Mouse (Mus musculus): Measurements from ENCODE around the gene Zfp697. TPM values are rescaled to one million over a fixed set of nuclear protein-coding genes. Genes with fewer than 3 reads are reported as not detected.
"Not testable (repeated sequence)": the region's sequence is repeated elsewhere in the genome, so short reads cannot be mapped to it uniquely, and the experiment has no call there.

Zfp697 gene
- polyA plus RNA-seq, 1 experiment from 2014 or later = 10.0 TPM

GRCm38 (mm10) chr3:98381677-98382245, 500 bp upstream of the Zfp697 start:
- H3K9me3 ChIP-seq = no peaks in the 10 kb centered on the region
- DNase-seq (ENCODE audit: low spot score) = no peak
- H3K27ac ChIP-seq = peak overlapping the region; percentile 91
- H3K4me3 ChIP-seq = peak overlapping the region; percentile 85
- no peaks in the 10 kb centered on the region for H3K27me3 ChIP-seq (ENCODE audit: insufficient read depth, poor library complexity, severe bottlenecking)
- no peaks in the 10 kb centered on the region for H3K36me3 ChIP-seq
- 7% methylated on average over 17 of the region's 17 CpGs for WGBS
- peaks cover 31% of the 10 kb centered on the region for H3K4me1 ChIP-seq

GRCm38 (mm10) chr3:98383024-98383790, 946 bp downstream of the Zfp697 start:
- no peak for DNase-seq (ENCODE audit: low spot score)
- Histone ChIP-seq H3K36me3 (no peaks in the 10 kb centered on the region), H3K4me3 (peak overlapping the region; percentile 85), H3K4me1 (peaks cover 43% of the 10 kb centered on the region), H3K27ac (peak overlapping the region; percentile 91), H3K27me3 (ENCODE audit: insufficient read depth, poor library complexity, severe bottlenecking) (no peaks in the 10 kb centered on the region), H3K9me3 (no peaks in the 10 kb centered on the region)
- WGBS = 10% methylated on average over 21 of the region's 21 CpGs

GRCm38 (mm10) chr3:98387086-98387485, 4.8 kb downstream of the Zfp697 start:
- Histone ChIP-seq H3K4me3 (no peak overlapping the region), H3K36me3 (no peaks in the 10 kb centered on the region), H3K27me3 (ENCODE audit: insufficient read depth, poor library complexity, severe bottlenecking) (no peaks in the 10 kb centered on the region), H3K9me3 (no peaks in the 10 kb centered on the region), H3K4me1 (peaks cover 50% of the 10 kb centered on the region), H3K27ac (no peak overlapping the region)
- no peak for DNase-seq (ENCODE audit: low spot score)
- 75% methylated on average over 4 of the region's 4 CpGs for whole genome bisulfite sequencing

GRCm38 (mm10) chr3:98387756-98388155, 5.5 kb downstream of the Zfp697 start:
- WGBS = 79% methylated on average over 7 of the region's 7 CpGs

GRCm38 (mm10) chr3:98389305-98389704, 7.0 kb downstream of the Zfp697 start:
- Histone ChIP-seq H3K9me3 (no peaks in the 10 kb centered on the region), H3K27ac (no peak overlapping the region), H3K4me1 (peaks cover 34% of the 10 kb centered on the region), H3K27me3 (ENCODE audit: insufficient read depth, poor library complexity, severe bottlenecking) (no peaks in the 10 kb centered on the region), H3K4me3 (no peak overlapping the region), H3K36me3 (no peaks in the 10 kb centered on the region)
- DNase-seq (ENCODE audit: low spot score) = peak; percentile 27
- WGBS = 51% methylated on average over 3 of the region's 3 CpGs

More at GRCm38 (mm10) chr3:98387756-98388155, 5.5 kb downstream of the Zfp697 start:
- no peaks in the 10 kb centered on the region for H3K36me3 ChIP-seq
- H3K27me3 ChIP-seq (ENCODE audit: insufficient read depth, poor library complexity, severe bottlenecking) = no peaks in the 10 kb centered on the region
- peak; percentile 46 for DNase-seq (ENCODE audit: low spot score)
- H3K4me3 ChIP-seq = no peak overlapping the region
- no peaks in the 10 kb centered on the region for H3K9me3 ChIP-seq
- peaks cover 50% of the 10 kb centered on the region for H3K4me1 ChIP-seq
- no peak overlapping the region; the same call in 1 of the 2 replicates for H3K27ac ChIP-seq

GRCm38 (mm10) chr3:98404268-98404895, 22.1 kb downstream of the Zfp697 start:
- not testable (repeated sequence) for H3K4me3 ChIP-seq; H3K27ac ChIP-seq; H3K27me3 ChIP-seq (ENCODE audit: insufficient read depth, poor library complexity, severe bottlenecking); H3K9me3 ChIP-seq; H3K36me3 ChIP-seq
- 70% methylated on average over 9 of the region's 9 CpGs for WGBS
- peak; percentile 70 for DNase-seq (ENCODE audit: low spot score)
- H3K4me1 ChIP-seq = peaks cover 25% of the 10 kb centered on the region

GRCm38 (mm10) chr3:98405877-98406276, 23.6 kb downstream of the Zfp697 start:
- not testable (repeated sequence) for DNase-seq (ENCODE audit: low spot score); H3K36me3 ChIP-seq; H3K27ac ChIP-seq; H3K9me3 ChIP-seq; H3K4me3 ChIP-seq; H3K27me3 ChIP-seq (ENCODE audit: insufficient read depth, poor library complexity, severe bottlenecking)
- peaks cover 25% of the 10 kb centered on the region for H3K4me1 ChIP-seq
- WGBS = 89% methylated on average over 6 of the region's 6 CpGs

GRCm38 (mm10) chr3:98406569-98407144, 24.4 kb downstream of the Zfp697 start:
- H3K4me3 ChIP-seq; H3K27me3 ChIP-seq (ENCODE audit: insufficient read depth, poor library complexity, severe bottlenecking); H3K36me3 ChIP-seq; H3K9me3 ChIP-seq: not testable (repeated sequence)
- peak; percentile 70 for DNase-seq (ENCODE audit: low spot score)
- WGBS = 42% methylated on average over 12 of the region's 12 CpGs
- H3K4me1 ChIP-seq = peaks cover 25% of the 10 kb centered on the region
- peak overlapping the region; percentile 62; the same call in 1 of the 2 replicates for H3K27ac ChIP-seq

- H3K9me3 ChIP-seq; H3K36me3 ChIP-seq; H3K27me3 ChIP-seq (ENCODE audit: insufficient read depth, poor library complexity, severe bottlenecking); H3K4me3 ChIP-seq: not testable (repeated sequence)
- WGBS = 46% methylated on average over 5 of the region's 5 CpGs
- Histone ChIP-seq H3K27ac (peak overlapping the region; percentile 76; the same call in 1 of the 2 replicates), H3K4me1 (peaks cover 25% of the 10 kb centered on the region)
- peak; percentile 24 for DNase-seq (ENCODE audit: low spot score)
Observed at GRCm38 (mm10) chr3:98407261-98407780, 25.1 kb downstream of the Zfp697 start.

- H3K36me3 ChIP-seq; H3K9me3 ChIP-seq; H3K27ac ChIP-seq; DNase-seq (ENCODE audit: low spot score); H3K27me3 ChIP-seq (ENCODE audit: insufficient read depth, poor library complexity, severe bottlenecking); H3K4me3 ChIP-seq: not testable (repeated sequence)
- WGBS = 70% methylated on average over 16 of the region's 27 CpGs
- H3K4me1 ChIP-seq = peaks cover 55% of the 10 kb centered on the region
Observed at GRCm38 (mm10) chr3:98410619-98411580, 28.6 kb downstream of the Zfp697 start.

- peaks cover 62% of the 10 kb centered on the region for H3K4me1 ChIP-seq
- no peak overlapping the region for H3K4me3 ChIP-seq
- H3K27ac ChIP-seq = peak overlapping the region; percentile 85; the same call in 1 of the 2 replicates
- H3K27me3 ChIP-seq (ENCODE audit: insufficient read depth, poor library complexity, severe bottlenecking) = no peaks in the 10 kb centered on the region
- H3K36me3 ChIP-seq = no peaks in the 10 kb centered on the region
- no peaks in the 10 kb centered on the region for H3K9me3 ChIP-seq
- no peak for DNase-seq (ENCODE audit: low spot score)
- WGBS = 84% methylated on average over 2 of the region's 2 CpGs
Observed at GRCm38 (mm10) chr3:98413733-98414132, 31.5 kb downstream of the Zfp697 start.

- H3K27ac ChIP-seq = peak overlapping the region; percentile 85
- no peaks in the 10 kb centered on the region for H3K27me3 ChIP-seq (ENCODE audit: insufficient read depth, poor library complexity, severe bottlenecking)
- peaks cover 67% of the 10 kb centered on the region for H3K4me1 ChIP-seq
- no peaks in the 10 kb centered on the region for H3K36me3 ChIP-seq
- no peaks in the 10 kb centered on the region for H3K9me3 ChIP-seq
- H3K4me3 ChIP-seq = 0 out of 2 replicates have a peak overlapping the region, but pooled peaks have one; percentile 1
- 46% methylated on average over 3 of the region's 3 CpGs for WGBS
- no peak for DNase-seq (ENCODE audit: low spot score)
Observed at GRCm38 (mm10) chr3:98414296-98414695, 32.0 kb downstream of the Zfp697 start.
